Mouse (Mus musculus) lung, embryonic 14.5 days (tissue): ENCODE measurements around the gene Zcchc7. TPM values are rescaled to one million over a fixed set of nuclear protein-coding genes. Genes with fewer than 3 reads are reported as not detected.

Source experiments
- ATAC-seq: fragments of 200-750 bp; cut with Nextera tagmentation; 2 replicates; pipeline ENCODE4 v1.8.0; 2017; ENCODE audit warnings: mild to moderate bottlenecking, moderate TSS enrichment, moderate library complexity; ENCODE audit not compliant: insufficient read depth
- DNase-seq: peaks from one replicate; pipeline ENCODE4 v3.0.0-alpha.2; 2015
- H3K27ac ChIP-seq: fragments of 300-500 bp; sonication (generic); 2 replicates; pipeline ENCODE4 v1.5.1; 2014; ENCODE audit warnings: low read depth, mild to moderate bottlenecking, moderate library complexity
- H3K27me3 ChIP-seq: fragments of 300-500 bp; sonication (generic); 2 replicates; pipeline ENCODE4 v1.6.1; 2014; ENCODE audit warnings: low read length, control low read depth; ENCODE audit not compliant: insufficient read depth
- H3K36me3 ChIP-seq: fragments of 300-500 bp; sonication (generic); 2 replicates; pipeline ENCODE4 v1.6.1; 2014; ENCODE audit warnings: control low read depth; ENCODE audit not compliant: insufficient read depth
- H3K4me1 ChIP-seq: fragments of 300-500 bp; sonication (generic); 2 replicates; pipeline ENCODE4 v1.6.1; 2014; ENCODE audit warnings: antibody characterized with exemption, control low read depth; ENCODE audit not compliant: insufficient read depth
- H3K4me2 ChIP-seq: fragments of 300-500 bp; sonication (generic); 2 replicates; pipeline ENCODE4 v1.6.1; 2014; ENCODE audit warnings: mild to moderate bottlenecking
- H3K4me3 ChIP-seq: fragments of 300-500 bp; sonication (generic); 2 replicates; pipeline ENCODE4 v1.5.1; 2014; ENCODE audit warnings: low read depth, low read length
- H3K9ac ChIP-seq: fragments of 300-500 bp; sonication (generic); 2 replicates; pipeline ENCODE4 v1.6.1; 2014
- H3K9me3 ChIP-seq: fragments of 300-500 bp; sonication (generic); 2 replicates; pipeline ENCODE4 v1.6.1; 2016; ENCODE audit warnings: low read depth, low read length, control low read depth
- CTCF ChIP-seq: IDR thresholded peaks from 2 replicates; pipeline ENCODE4 v1.5.1; 2016; ENCODE audit warnings: antibody characterized with exemption, low read depth
- WGBS: fragments of 180-500 bp; shearing (Covaris S2); extraction: QIAGEN DNeasy Blood & Tissue Kit; methylation state at CpG from one replicate; pipeline ENCODE4 v1.1.7; 2014; 5-methylcytosine and 5-hydroxymethylcytosine counted together
- polyA plus RNA-seq: library from polyadenylated mRNA; unstranded; fragments of >200 nt; fragmentation: Nextera tagmentation; extraction: Ambion mirVana; gene quantifications from 2 replicates; pipeline ENCODE4 v1.2.1, GENCODE M21; 2014

Gene Zcchc7
- polyA plus RNA-seq, 1 experiment from 2014 or later = 36.4 TPM

DNA sequence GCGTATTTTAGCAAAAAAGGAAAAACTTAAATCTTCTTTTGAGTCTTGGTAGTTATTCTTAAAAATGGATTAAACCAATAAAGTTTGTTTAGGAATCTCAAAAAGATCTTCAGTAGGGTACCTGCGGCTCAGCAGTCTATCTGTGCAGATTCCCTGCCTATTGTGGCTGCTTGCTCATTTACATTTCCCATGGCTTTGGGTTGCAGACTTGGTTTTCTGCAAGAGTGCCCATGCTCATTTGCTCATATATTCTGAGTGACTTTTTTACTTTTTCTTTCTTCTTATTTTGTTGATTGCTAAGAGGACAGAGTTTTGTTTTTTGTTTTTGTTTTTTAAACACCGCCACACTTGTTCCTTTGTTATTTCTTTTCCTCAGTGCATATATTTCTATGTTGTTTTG is 19.2 kb downstream of the Zcchc7 start:
- Histone ChIP-seq H3K4me2 (no peak overlapping the region), H3K9me3 (no peaks in the 10 kb centered on the region), H3K27me3 (no peaks in the 10 kb centered on the region), H3K9ac (no peak overlapping the region), H3K27ac (no peak overlapping the region), H3K36me3 (peaks cover 5% of the 10 kb centered on the region; the same call in 1 of the 2 replicates), H3K4me1 (no peaks in the 10 kb centered on the region), H3K4me3 (no peak overlapping the region)
- no peak for TF ChIP-seq CTCF
- DNase-seq = no peak
- ATAC-seq = no peak
- WGBS = 91% methylated on average over 3 of the region's 3 CpGs

- Histone ChIP-seq H3K27me3 (no peaks in the 10 kb centered on the region), H3K4me2 (no peak overlapping the region), H3K36me3 (no peaks in the 10 kb centered on the region), H3K9me3 (no peaks in the 10 kb centered on the region), H3K4me1 (no peaks in the 10 kb centered on the region), H3K9ac (no peak overlapping the region), H3K4me3 (no peak overlapping the region), H3K27ac (no peak overlapping the region)
- ATAC-seq = no peak
- 78% methylated on average over 2 of the region's 2 CpGs for WGBS
- no peak for DNase-seq
- TF ChIP-seq CTCF = no peak
Measured at GRCm38 (mm10) chr4:44776651-44777050, 21.0 kb downstream of the Zcchc7 start.

DNA sequence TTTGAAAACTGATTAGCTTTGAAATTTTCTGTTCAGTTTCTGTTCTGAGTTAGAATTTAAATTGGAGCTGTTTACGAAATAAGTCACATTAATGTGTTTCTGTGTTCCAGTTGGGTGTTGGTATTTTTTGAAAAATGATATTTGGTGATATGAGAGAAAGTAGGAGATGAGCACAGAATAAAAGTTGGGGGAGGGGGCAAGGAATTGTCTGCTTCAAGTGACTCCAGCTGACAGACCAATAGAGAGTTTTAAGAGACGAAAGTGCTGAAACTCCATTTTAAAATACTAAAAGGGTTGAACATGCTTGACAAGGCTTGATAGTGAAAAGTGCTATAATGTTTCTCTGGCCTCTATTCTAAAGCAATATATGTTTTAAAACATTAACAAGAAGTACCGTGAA is 21.4 kb downstream of the Zcchc7 start:
- no peak for ATAC-seq
- no peak overlapping the region for H3K27ac ChIP-seq
- 90% methylated on average over 3 of the region's 3 CpGs for WGBS
- no peaks in the 10 kb centered on the region for H3K4me1 ChIP-seq
- H3K4me2 ChIP-seq = no peak overlapping the region
- no peak for DNase-seq
- no peak overlapping the region for H3K4me3 ChIP-seq
- H3K9me3 ChIP-seq = no peaks in the 10 kb centered on the region
- no peaks in the 10 kb centered on the region for H3K27me3 ChIP-seq
- TF ChIP-seq CTCF = no peak
- no peak overlapping the region for H3K9ac ChIP-seq
- H3K36me3 ChIP-seq = no peaks in the 10 kb centered on the region

DNA sequence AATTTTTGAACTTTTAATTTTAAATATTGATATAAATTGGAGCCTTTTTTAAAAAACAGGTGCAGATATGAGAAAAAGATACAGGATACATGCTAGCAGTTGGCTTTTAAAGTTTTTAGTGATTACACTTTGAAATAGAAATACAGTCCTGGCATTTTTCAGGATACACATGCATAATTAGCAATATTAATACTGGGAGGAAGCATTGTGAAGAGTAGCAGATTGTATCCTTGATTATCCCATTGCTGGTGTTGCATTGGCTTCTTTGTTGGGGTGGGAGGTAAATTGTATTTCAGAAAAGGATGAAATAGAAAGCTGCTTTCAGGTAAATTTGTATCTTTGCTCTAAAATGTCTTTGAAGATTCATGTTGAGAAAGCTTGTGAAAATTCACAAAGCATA is 22.0 kb downstream of the Zcchc7 start:
- Histone ChIP-seq H3K27ac (no peak overlapping the region), H3K9me3 (no peaks in the 10 kb centered on the region), H3K9ac (no peak overlapping the region), H3K4me2 (no peak overlapping the region), H3K4me1 (no peaks in the 10 kb centered on the region), H3K4me3 (no peak overlapping the region), H3K36me3 (no peaks in the 10 kb centered on the region), H3K27me3 (no peaks in the 10 kb centered on the region)
- no peak for TF ChIP-seq CTCF
- ATAC-seq (no peak), DNase-seq (no peak)

- no peak overlapping the region for H3K4me2 ChIP-seq
- H3K27me3 ChIP-seq = no peaks in the 10 kb centered on the region
- no peak overlapping the region for H3K9ac ChIP-seq
- ATAC-seq (no peak), DNase-seq (no peak)
- no peaks in the 10 kb centered on the region for H3K9me3 ChIP-seq
- 60% methylated on average over 3 of the region's 3 CpGs for WGBS
- no peak overlapping the region for H3K4me3 ChIP-seq
- H3K36me3 ChIP-seq = no peaks in the 10 kb centered on the region
- H3K4me1 ChIP-seq = no peaks in the 10 kb centered on the region
- TF ChIP-seq CTCF = no peak
- H3K27ac ChIP-seq = no peak overlapping the region
Measured at GRCm38 (mm10) chr4:44778316-44778715, 22.6 kb downstream of the Zcchc7 start.

- Histone ChIP-seq H3K9ac (no peak overlapping the region), H3K4me3 (no peak overlapping the region), H3K27me3 (no peaks in the 10 kb centered on the region), H3K4me2 (no peak overlapping the region), H3K27ac (no peak overlapping the region), H3K4me1 (no peaks in the 10 kb centered on the region), H3K9me3 (no peaks in the 10 kb centered on the region), H3K36me3 (no peaks in the 10 kb centered on the region)
- ATAC-seq = no peak
- DNase-seq = no peak
- no peak for TF ChIP-seq CTCF
- 73% methylated on average over 4 of the region's 4 CpGs for WGBS
Measured at GRCm38 (mm10) chr4:44780462-44781157, 24.9 kb downstream of the Zcchc7 start.

DNA sequence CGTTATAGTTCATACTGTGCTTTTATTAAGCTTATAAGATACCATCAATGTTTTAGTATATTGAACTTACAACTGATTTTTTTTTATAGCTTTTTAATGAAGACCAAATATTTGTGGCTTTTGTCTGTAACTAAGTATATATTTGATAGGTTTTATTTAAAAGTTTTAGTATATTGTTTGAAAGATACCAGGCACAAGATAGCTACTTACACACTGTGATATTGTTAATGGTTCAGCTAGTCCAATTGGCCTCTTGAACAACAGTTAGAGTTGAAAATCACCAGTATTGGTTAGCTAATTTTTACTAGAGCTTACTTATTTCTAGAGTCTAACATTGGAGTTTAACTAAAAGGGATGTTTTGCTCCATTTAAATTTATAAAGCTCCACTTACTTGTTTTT is 25.8 kb downstream of the Zcchc7 start:
- no peak overlapping the region for H3K4me2 ChIP-seq
- DNase-seq (no peak), ATAC-seq (no peak)
- H3K27me3 ChIP-seq = no peaks in the 10 kb centered on the region
- H3K36me3 ChIP-seq = no peaks in the 10 kb centered on the region
- H3K9me3 ChIP-seq = no peaks in the 10 kb centered on the region
- H3K4me3 ChIP-seq = no peak overlapping the region
- no peak overlapping the region for H3K27ac ChIP-seq
- no peak for TF ChIP-seq CTCF
- WGBS = 79% methylated on average over 1 of the region's 1 CpGs
- no peak overlapping the region for H3K9ac ChIP-seq
- H3K4me1 ChIP-seq = no peaks in the 10 kb centered on the region
